Mouse (Mus musculus) forebrain, embryonic 12.5 days (tissue): ENCODE results near the gene Cilp. TPM values are rescaled to one million over a fixed set of nuclear protein-coding genes. Genes with fewer than 3 reads are reported as not detected.
"Not testable (repeated sequence)": the region's sequence is repeated elsewhere in the genome, so short reads cannot be mapped to it uniquely, and the experiment has no call there.

Experiments used
- ATAC-seq: fragments of 200-750 bp; cut with Nextera tagmentation; 2 replicates; pipeline ENCODE4 v1.8.0; 2017; ENCODE audit warnings: moderate TSS enrichment; ENCODE audit not compliant: low FRiP score
- H3K27ac ChIP-seq: fragments of 300-500 bp; sonication (generic); 2 replicates; pipeline ENCODE4 v1.5.1; 2016; ENCODE audit warnings: mild to moderate bottlenecking
- H3K27me3 ChIP-seq: fragments of 300-500 bp; sonication (generic); 2 replicates; pipeline ENCODE4 v1.6.1; 2016; ENCODE audit warnings: mild to moderate bottlenecking
- H3K36me3 ChIP-seq: fragments of 300-500 bp; sonication (generic); replicated peaks from 2 replicates; pipeline ENCODE4 v1.6.1; 2016; ENCODE audit warnings: mild to moderate bottlenecking
- H3K4me1 ChIP-seq: fragments of 300-500 bp; sonication (generic); 2 replicates; pipeline ENCODE4 v1.6.1; 2016
- H3K4me2 ChIP-seq: fragments of 300-500 bp; sonication (generic); 2 replicates; pipeline ENCODE4 v1.6.1; 2016; ENCODE audit warnings: mild to moderate bottlenecking, moderate library complexity
- H3K4me3 ChIP-seq: fragments of 300-500 bp; sonication (generic); replicated peaks from 2 replicates; pipeline ENCODE4 v1.5.1; 2016; ENCODE audit warnings: mild to moderate bottlenecking
- H3K9ac ChIP-seq: fragments of 300-500 bp; sonication (generic); 2 replicates; pipeline ENCODE4 v1.6.1; 2016; ENCODE audit warnings: mild to moderate bottlenecking
- H3K9me3 ChIP-seq: fragments of 300-500 bp; sonication (generic); 2 replicates; pipeline ENCODE4 v1.6.1; 2016
- WGBS: fragments of 180-500 bp; shearing (Covaris S2); methylation state at CpG from one replicate; pipeline ENCODE4 v1.1.7; 2016; 5-methylcytosine and 5-hydroxymethylcytosine counted together
- polyA plus RNA-seq: library from polyadenylated mRNA; unstranded; fragments of >200 nt; fragmentation: Nextera tagmentation; extraction: Ambion mirVana; gene quantifications from 2 replicates; pipeline ENCODE4 v1.2.1, GENCODE M21; 2016

Cilp gene
- polyA plus RNA-seq = 0.65 and 0.68 TPM in 2 replicates

GRCm38 (mm10) chr9:65264959-65265358 is at the start of gene Cilp:
Gene Cilp (plus strand): TSS chr9:65265180.
- ATAC-seq = no peak
- H3K9me3 ChIP-seq = no peaks in the 10 kb centered on the region
- H3K36me3 ChIP-seq = no peaks in the 10 kb centered on the region
- peaks cover 7% of the 10 kb centered on the region; the same call in 1 of the 2 replicates for H3K27me3 ChIP-seq
- WGBS = 47% methylated on average over 5 of the region's 5 CpGs
- H3K27ac ChIP-seq = peak within 1 kb of the TSS; percentile 65; the same call in 1 of the 2 replicates
- H3K9ac ChIP-seq = no peak within 1 kb of the TSS
- H3K4me2 ChIP-seq = no peak within 1 kb of the TSS
- H3K4me1 ChIP-seq = peaks cover 28% of the 10 kb centered on the region
- H3K4me3 ChIP-seq = no peak within 1 kb of the TSS

DNA sequence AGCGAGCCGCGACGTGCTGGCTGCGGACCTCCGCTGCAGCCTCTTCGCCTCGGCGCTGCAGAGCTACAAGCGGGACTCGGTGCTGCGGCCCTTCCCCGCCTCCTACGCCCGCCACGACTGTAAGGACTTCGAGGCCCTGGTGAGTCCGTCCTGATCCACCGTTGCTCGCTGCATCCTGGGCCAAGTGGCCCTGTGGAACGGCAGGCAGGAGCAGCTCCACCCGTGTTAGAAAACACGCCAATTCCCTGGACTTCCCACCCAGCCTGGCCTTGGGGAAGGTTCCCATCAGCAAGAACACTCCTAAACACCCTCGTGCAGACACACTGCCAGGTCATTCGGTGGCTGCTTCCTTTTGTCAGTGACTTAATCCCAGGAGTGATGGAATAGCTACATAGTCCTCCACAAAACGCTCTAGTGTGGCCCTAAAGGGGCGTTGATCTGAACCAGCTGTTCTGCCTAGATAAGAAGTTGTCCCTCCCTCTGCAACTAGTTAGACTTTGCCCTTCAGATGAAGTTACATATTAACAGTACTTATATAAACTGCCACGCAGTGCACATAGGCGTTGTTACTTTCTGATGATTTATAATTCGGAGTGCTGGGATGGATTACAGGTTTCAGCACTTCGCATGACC is 49.4 kb upstream of the Cilp start:
- WGBS = 11% methylated on average over 31 of the region's 31 CpGs
- H3K27me3 ChIP-seq = no peaks in the 10 kb centered on the region
- ATAC-seq = no peak
- peaks cover 16% of the 10 kb centered on the region for H3K4me1 ChIP-seq
- peak overlapping the region; percentile 84 for H3K4me2 ChIP-seq
- H3K9ac ChIP-seq = peak overlapping the region; percentile 82
- no peaks in the 10 kb centered on the region for H3K9me3 ChIP-seq
- peak overlapping the region; percentile 85 for H3K27ac ChIP-seq
- H3K36me3 ChIP-seq = no peaks in the 10 kb centered on the region
- H3K4me3 ChIP-seq = peak overlapping the region; percentile 68

- no peak for ATAC-seq
- WGBS = 68% methylated on average over 8 of the region's 8 CpGs
- no peak overlapping the region for H3K4me3 ChIP-seq
- H3K27ac ChIP-seq = no peak overlapping the region
- H3K36me3 ChIP-seq = no peaks in the 10 kb centered on the region
- H3K9ac ChIP-seq = no peak overlapping the region
- peaks cover 16% of the 10 kb centered on the region for H3K4me1 ChIP-seq
- H3K4me2 ChIP-seq = no peak overlapping the region
- no peaks in the 10 kb centered on the region for H3K27me3 ChIP-seq
- no peaks in the 10 kb centered on the region for H3K9me3 ChIP-seq
Measured at GRCm38 (mm10) chr9:65216972-65217371, 48.0 kb upstream of the Cilp start.

GRCm38 (mm10) chr9:65217661-65218060 is 47.3 kb upstream of the Cilp start:
- Histone ChIP-seq H3K4me1 (peaks cover 16% of the 10 kb centered on the region), H3K4me2 (no peak overlapping the region), H3K27me3 (no peaks in the 10 kb centered on the region), H3K9me3 (no peaks in the 10 kb centered on the region), H3K27ac (no peak overlapping the region), H3K9ac (no peak overlapping the region), H3K36me3 (no peaks in the 10 kb centered on the region), H3K4me3 (no peak overlapping the region)
- no peak for ATAC-seq
- 76% methylated on average over 6 of the region's 6 CpGs for WGBS

DNA sequence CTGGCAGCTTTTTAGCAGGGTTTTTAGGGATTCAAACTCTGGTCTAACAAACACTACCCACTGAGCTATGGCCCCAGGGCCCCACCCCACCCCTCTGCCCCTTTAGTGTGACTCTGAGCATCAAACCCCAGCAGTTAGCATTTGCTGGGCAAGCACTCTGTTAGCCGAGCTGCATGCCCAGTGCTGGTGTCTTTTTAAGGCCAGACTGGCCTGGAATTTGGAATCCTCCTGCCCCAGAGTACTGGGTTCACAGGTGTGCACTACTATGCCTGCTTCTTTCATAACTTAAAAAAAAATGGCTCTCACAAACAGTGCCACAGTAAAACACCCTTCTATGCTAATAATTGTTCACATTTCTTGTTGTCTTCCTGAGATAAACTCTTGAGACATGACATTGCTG is 46.1 kb upstream of the Cilp start:
- no peak overlapping the region for H3K4me2 ChIP-seq
- H3K9ac ChIP-seq = no peak overlapping the region
- 57% methylated on average over 1 of the region's 1 CpGs for WGBS
- H3K4me3 ChIP-seq = no peak overlapping the region
- no peaks in the 10 kb centered on the region for H3K36me3 ChIP-seq
- ATAC-seq = no peak
- no peaks in the 10 kb centered on the region for H3K27me3 ChIP-seq
- H3K27ac ChIP-seq = no peak overlapping the region
- no peaks in the 10 kb centered on the region for H3K9me3 ChIP-seq
- H3K4me1 ChIP-seq = peaks cover 16% of the 10 kb centered on the region

DNA sequence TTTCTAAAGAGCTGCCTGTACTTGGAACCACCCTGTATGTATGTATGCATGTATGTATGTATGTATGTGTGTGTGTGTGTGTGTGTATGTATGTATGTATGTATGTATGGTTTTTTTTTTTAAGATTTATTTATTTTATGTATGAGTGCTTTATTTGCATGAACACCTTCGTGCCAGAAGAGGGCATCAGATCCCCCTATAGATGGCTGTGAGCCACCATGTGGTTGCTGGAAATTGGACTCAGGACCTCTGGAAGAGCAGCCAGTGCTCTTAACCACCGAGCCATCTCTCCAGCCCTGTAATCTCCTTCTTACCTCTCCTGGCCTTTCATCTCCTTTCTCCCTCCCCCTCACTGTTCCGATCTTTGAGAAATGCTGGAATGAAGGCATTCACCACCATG is 44.6 kb upstream of the Cilp start:
- not testable (repeated sequence) for H3K9me3 ChIP-seq, H3K36me3 ChIP-seq, H3K9ac ChIP-seq, H3K27me3 ChIP-seq, ATAC-seq, H3K4me3 ChIP-seq, H3K27ac ChIP-seq, H3K4me2 ChIP-seq
- WGBS = 47% methylated on average over 3 of the region's 3 CpGs
- peaks cover 11% of the 10 kb centered on the region for H3K4me1 ChIP-seq

- no peaks in the 10 kb centered on the region for H3K27me3 ChIP-seq
- 82% methylated on average over 6 of the region's 6 CpGs for WGBS
- no peaks in the 10 kb centered on the region for H3K9me3 ChIP-seq
Measured at GRCm38 (mm10) chr9:65223927-65224326, 41.1 kb upstream of the Cilp start.

DNA sequence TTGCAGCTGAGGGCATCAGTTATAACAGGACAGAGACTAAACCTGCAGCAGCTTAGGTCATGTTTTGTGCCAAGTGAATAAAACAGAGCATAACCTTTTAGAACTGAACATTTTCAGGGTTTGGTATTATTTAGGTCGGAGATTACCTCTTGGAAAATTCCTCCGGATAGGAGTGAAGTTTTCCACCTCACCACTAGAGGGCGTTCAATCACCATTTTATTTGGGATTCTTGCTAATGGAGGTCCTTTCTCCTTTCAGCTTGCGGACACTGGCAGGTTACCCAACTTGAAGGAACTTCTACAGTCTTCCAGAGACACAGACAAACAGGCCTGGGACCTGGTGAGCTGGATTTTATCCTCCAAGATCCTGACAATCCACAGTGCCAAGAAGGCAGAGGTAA is 39.2 kb upstream of the Cilp start:
- Histone ChIP-seq H3K9me3 (no peaks in the 10 kb centered on the region), H3K4me2 (no peak overlapping the region), H3K27me3 (no peaks in the 10 kb centered on the region), H3K4me1 (no peaks in the 10 kb centered on the region), H3K36me3 (0 out of 2 replicates have a peak, but pooled peaks cover 7% of the 10 kb centered on the region), H3K9ac (no peak overlapping the region), H3K27ac (no peak overlapping the region), H3K4me3 (no peak overlapping the region)
- 32% methylated on average over 4 of the region's 4 CpGs for WGBS
- ATAC-seq = no peak

More at GRCm38 (mm10) chr9:65223927-65224326, 41.1 kb upstream of the Cilp start:
- no peaks in the 10 kb centered on the region for H3K4me1 ChIP-seq
- H3K9ac ChIP-seq = no peak overlapping the region
- H3K27ac ChIP-seq = no peak overlapping the region
- H3K4me2 ChIP-seq = no peak overlapping the region
- H3K4me3 ChIP-seq = no peak overlapping the region
- H3K36me3 ChIP-seq = no peaks in the 10 kb centered on the region
- no peak for ATAC-seq

- Histone ChIP-seq H3K4me1 (no peaks in the 10 kb centered on the region), H3K9ac (no peak overlapping the region), H3K36me3 (peaks cover 7% of the 10 kb centered on the region; the same call in 1 of the 2 replicates), H3K27me3 (no peaks in the 10 kb centered on the region), H3K4me3 (no peak overlapping the region), H3K27ac (no peak overlapping the region), H3K4me2 (no peak overlapping the region), H3K9me3 (no peaks in the 10 kb centered on the region)
- no peak for ATAC-seq
- 72% methylated on average over 6 of the region's 6 CpGs for WGBS
Measured at GRCm38 (mm10) chr9:65230250-65230649, 34.7 kb upstream of the Cilp start.

DNA sequence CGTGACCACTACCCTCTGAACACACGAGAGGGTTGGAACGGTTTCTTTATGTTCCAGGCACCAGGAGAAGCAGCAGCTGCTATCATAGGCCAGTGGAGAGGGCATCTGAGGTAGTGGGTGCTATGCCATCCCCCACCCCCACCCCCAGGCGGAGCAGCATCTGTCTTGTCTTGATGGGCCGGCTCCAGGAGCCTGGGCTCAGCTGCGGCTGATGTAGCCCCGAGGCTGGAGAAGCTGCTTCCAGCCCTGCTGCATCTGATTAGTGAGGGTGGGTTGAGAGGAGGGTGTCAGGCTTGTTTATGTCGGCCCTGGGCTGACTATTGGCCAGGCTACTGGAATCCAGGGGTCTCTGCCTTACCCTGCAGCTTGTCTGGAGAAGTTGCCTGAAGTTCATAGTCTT is 33.7 kb upstream of the Cilp start:
- H3K4me1 ChIP-seq = no peaks in the 10 kb centered on the region
- H3K4me3 ChIP-seq = no peak overlapping the region
- no peak overlapping the region for H3K9ac ChIP-seq
- no peak overlapping the region for H3K4me2 ChIP-seq
- peak; percentile 27; the same call in 1 of the 2 replicates for ATAC-seq
- H3K9me3 ChIP-seq = no peaks in the 10 kb centered on the region
- WGBS = 71% methylated on average over 8 of the region's 8 CpGs
- H3K27ac ChIP-seq = peak overlapping the region; percentile 31; the same call in 1 of the 2 replicates
- no peaks in the 10 kb centered on the region for H3K27me3 ChIP-seq
- peaks cover 7% of the 10 kb centered on the region; the same call in 1 of the 2 replicates for H3K36me3 ChIP-seq

DNA sequence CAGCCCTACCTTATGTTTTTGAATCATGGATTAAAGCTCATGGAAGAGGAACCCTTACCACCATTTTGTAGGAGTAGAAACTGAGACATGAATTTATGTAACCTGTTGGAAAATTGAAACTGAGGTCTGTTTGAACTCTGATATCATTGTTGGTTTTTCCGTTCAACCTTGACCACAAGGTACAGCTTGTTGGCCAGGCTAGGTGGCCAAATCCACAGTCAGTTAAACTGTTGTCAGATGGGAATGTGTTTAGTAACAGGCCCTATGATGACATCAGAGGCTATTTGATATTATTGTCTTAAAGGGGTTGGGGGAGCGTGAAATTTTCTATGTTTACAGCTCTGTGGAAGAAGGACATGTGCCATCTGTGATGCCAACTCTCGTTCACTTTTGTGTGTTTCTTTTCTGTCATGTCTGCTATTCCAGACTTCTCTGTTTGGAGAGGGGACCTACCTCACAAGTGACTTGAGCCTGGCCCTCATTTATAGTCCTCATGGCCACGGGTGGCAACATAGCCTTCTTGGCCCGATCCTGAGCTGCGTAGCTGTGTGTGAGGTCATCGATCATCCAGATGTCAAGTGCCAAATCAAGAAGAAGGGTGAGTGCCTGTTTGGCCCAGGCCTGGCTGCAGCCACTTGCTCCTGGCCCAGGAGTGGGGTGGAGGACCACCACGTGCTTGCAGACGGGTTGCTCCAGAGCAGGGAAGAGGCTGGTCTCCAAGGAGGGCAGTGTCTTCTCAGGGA is 31.6 kb upstream of the Cilp start:
- no peak overlapping the region for H3K4me2 ChIP-seq
- no peak overlapping the region for H3K4me3 ChIP-seq
- WGBS = 93% methylated on average over 9 of the region's 9 CpGs
- no peak overlapping the region for H3K27ac ChIP-seq
- H3K9ac ChIP-seq = no peak overlapping the region; the same call in 1 of the 2 replicates
- ATAC-seq = no peak
- H3K4me1 ChIP-seq = no peaks in the 10 kb centered on the region
- peaks cover 11% of the 10 kb centered on the region; the same call in 1 of the 2 replicates for H3K36me3 ChIP-seq
- H3K9me3 ChIP-seq = no peaks in the 10 kb centered on the region
- no peaks in the 10 kb centered on the region for H3K27me3 ChIP-seq

GRCm38 (mm10) chr9:65234734-65235133 is 30.2 kb upstream of the Cilp start:
- Histone ChIP-seq H3K9ac (no peak overlapping the region), H3K4me3 (no peak overlapping the region), H3K4me1 (no peaks in the 10 kb centered on the region), H3K27me3 (no peaks in the 10 kb centered on the region), H3K27ac (no peak overlapping the region), H3K9me3 (no peaks in the 10 kb centered on the region), H3K4me2 (no peak overlapping the region), H3K36me3 (peaks cover 11% of the 10 kb centered on the region; the same call in 1 of the 2 replicates)
- ATAC-seq = no peak
- WGBS = 85% methylated on average over 3 of the region's 3 CpGs
